Mouse (Mus musculus) kidney, adult 9 months (tissue): ENCODE results near the gene Hrh3.
A peak's percentile ranks its signal among the peaks of the same experiment; 100 is the strongest.

Experiments
- DNase-seq: peaks from one replicate; pipeline ENCODE4 v3.0.0; 2022

Gene Hrh3

GRCm38 (mm10) chr2:180053001-180053400 is 51.3 kb downstream of the Hrh3 start:
- peak; percentile 70 for DNase-seq

GRCm38 (mm10) chr2:180051986-180052733 is 52.1 kb downstream of the Hrh3 start:
- DNase-seq, result peak; percentile 46

- DNase-seq, result peak; percentile 86
Measured at GRCm38 (mm10) chr2:180050986-180051385, 53.3 kb downstream of the Hrh3 start.
